ENCODE assay signal across 12 mouse cellular contexts in genomic region chr10:77118361-77118760, GRCm38 (mm10). TPM values are rescaled to one million over a fixed set of nuclear protein-coding genes. Genes with fewer than 3 reads are reported as not detected.
DNase-seq lines count a peak whose midpoint lies in the region; ATAC-seq and TF ChIP-seq lines count a peak whose summit lies in the region.
"Had no signal": no experiment of that assay in that cellular context is flagged by ENCODE, and none has a peak within 500 bp of the region (broad histone marks: within the 10 kb centered on the region; RNA-seq: fewer than 3 reads in every experiment).

No protein-coding gene starts in this region.

- no peaks in the 10 kb centered on the region for H3K36me3 ChIP-seq in liver, adult 2 months (ENCODE audit: control insufficient read depth, insufficient read depth, low read length)
- H3K36me3 ChIP-seq in kidney, postnatal 0 days (ENCODE audit: insufficient read depth, low read length): no peaks in the 10 kb centered on the region
- no peaks in the 10 kb centered on the region for H3K36me3 ChIP-seq in midbrain, embryonic 15.5 days (replicated peaks)
- H3K36me3 ChIP-seq in forebrain, embryonic 14.5 days (ENCODE audit: control insufficient read depth, insufficient read depth, low read length): no peaks in the 10 kb centered on the region
- H3K36me3 ChIP-seq: forebrain, embryonic 15.5 days; lung, embryonic 15.5 days had no signal

- no peak overlapping the region for H3K4me2 ChIP-seq in kidney, postnatal 0 days (ENCODE audit: low read length)
- H3K4me2 ChIP-seq in midbrain, embryonic 15.5 days: no peak overlapping the region
- H3K4me2 ChIP-seq in forebrain, embryonic 14.5 days (ENCODE audit: low read length): no peak overlapping the region
- H3K4me2 ChIP-seq: forebrain, embryonic 15.5 days; lung, embryonic 15.5 days had no signal

- 13% methylated on average over 1 of the region's 1 CpGs for WGBS in liver, adult 2 months
- 79% methylated on average over 1 of the region's 1 CpGs for WGBS in kidney, postnatal 0 days
- 85% methylated on average over 1 of the region's 1 CpGs for WGBS in midbrain, embryonic 15.5 days
- WGBS in forebrain, embryonic 14.5 days: 94% methylated on average over 1 of the region's 1 CpGs

- no peaks in the 10 kb centered on the region for H3K27me3 ChIP-seq in liver, adult 2 months (ENCODE audit: control insufficient read depth, insufficient read depth, low read length)
- no peaks in the 10 kb centered on the region for H3K27me3 ChIP-seq in kidney, postnatal 0 days (ENCODE audit: insufficient read depth, low read length)
- no peaks in the 10 kb centered on the region for H3K27me3 ChIP-seq in midbrain, embryonic 15.5 days (replicated peaks)
- no peaks in the 10 kb centered on the region for H3K27me3 ChIP-seq in forebrain, embryonic 14.5 days (replicated peaks; ENCODE audit: control insufficient read depth, insufficient read depth, low read length)
- H3K27me3 ChIP-seq: forebrain, embryonic 15.5 days; lung, embryonic 15.5 days had no signal

- TF ChIP-seq POLR2A in liver, adult 2 months (IDR thresholded peaks at IDR 0.05; ENCODE audit: extremely low read depth, insufficient read depth, low read length): no peak

- H3K9ac ChIP-seq in liver, adult 2 months (ENCODE audit: low read depth, low read length): no peak overlapping the region
- H3K9ac ChIP-seq in kidney, postnatal 0 days (ENCODE audit: low read depth, low read length): no peak overlapping the region
- H3K9ac ChIP-seq in midbrain, embryonic 15.5 days: no peak overlapping the region
- no peak overlapping the region for H3K9ac ChIP-seq in forebrain, embryonic 14.5 days (ENCODE audit: low read length)
- H3K9ac ChIP-seq: forebrain, embryonic 15.5 days; lung, embryonic 15.5 days had no signal

- 0 out of 2 replicates have a peak, but pooled peaks cover under 1% of the 10 kb centered on the region for H3K79me2 ChIP-seq in liver, adult 2 months (ENCODE audit: control insufficient read depth, insufficient read depth, low read length)

- peak overlapping the region; percentile 75 for H3K27ac ChIP-seq in liver, adult 2 months (replicated peaks; ENCODE audit: insufficient read depth, low read depth, low read length)
- H3K27ac ChIP-seq in kidney, postnatal 0 days: peak overlapping the region; percentile 63
- H3K27ac ChIP-seq in midbrain, embryonic 15.5 days: no peak overlapping the region
- no peak overlapping the region for H3K27ac ChIP-seq in forebrain, embryonic 14.5 days (ENCODE audit: low read depth, low read length)
- H3K27ac ChIP-seq: forebrain, embryonic 15.5 days; lung, embryonic 15.5 days had no signal

- ATAC-seq in kidney, postnatal 0 days (replicated peaks; ENCODE audit: low FRiP score, low read depth): no peak
- ATAC-seq in midbrain, embryonic 15.5 days (replicated peaks): no peak
- no peak for ATAC-seq in forebrain, embryonic 14.5 days
- ATAC-seq: forebrain, embryonic 15.5 days had no signal

- no peak overlapping the region for H3K4me3 ChIP-seq in liver, adult 2 months (ENCODE audit: insufficient read depth, low read depth, low read length)
- H3K4me3 ChIP-seq in kidney, postnatal 0 days (replicated peaks; ENCODE audit: low read depth, low read length): no peak overlapping the region
- no peak overlapping the region for H3K4me3 ChIP-seq in midbrain, embryonic 15.5 days
- H3K4me3 ChIP-seq in forebrain, embryonic 14.5 days (ENCODE audit: low read depth, low read length): no peak overlapping the region
- H3K4me3 ChIP-seq: erythroblast, embryonic 14.5 days; forebrain, embryonic 15.5 days; lung, embryonic 15.5 days had no signal

- H3K9me3 ChIP-seq in kidney, postnatal 0 days (replicated peaks; ENCODE audit: low read length): no peaks in the 10 kb centered on the region
- H3K9me3 ChIP-seq in midbrain, embryonic 15.5 days: no peaks in the 10 kb centered on the region
- H3K9me3 ChIP-seq in forebrain, embryonic 14.5 days (replicated peaks; ENCODE audit: control insufficient read depth, low read length): no peaks in the 10 kb centered on the region
- H3K9me3 ChIP-seq: forebrain, embryonic 15.5 days; lung, embryonic 15.5 days had no signal

- no peak for TF ChIP-seq CTCF in liver, adult 2 months (IDR thresholded peaks at IDR 0.05; ENCODE audit: low read depth, low read length)
- no peak for TF ChIP-seq CTCF in kidney, postnatal 0 days (IDR thresholded peaks at IDR 0.05; ENCODE audit: low read depth)

- H3K4me1 ChIP-seq in liver, adult 2 months (ENCODE audit: control insufficient read depth, insufficient read depth, low read length): peaks cover 40% of the 10 kb centered on the region
- peaks cover 42% of the 10 kb centered on the region for H3K4me1 ChIP-seq in kidney, postnatal 0 days (replicated peaks; ENCODE audit: insufficient read depth, low read length)
- H3K4me1 ChIP-seq in midbrain, embryonic 15.5 days: peaks cover 4% of the 10 kb centered on the region; the same call in 1 of the 2 replicates
- H3K4me1 ChIP-seq in forebrain, embryonic 14.5 days (ENCODE audit: control insufficient read depth, insufficient read depth, low read length): no peaks in the 10 kb centered on the region

- DNase-seq in adrenal gland, postnatal 14 days: peak; percentile 48
- no peak for DNase-seq in adrenal gland, adult 8-10 months
- peak; percentile 99 for DNase-seq in liver, adult 2 months (ENCODE audit: extremely low read depth, low read depth, low spot score)
- no peak for DNase-seq in liver
- peak; percentile 49 for DNase-seq in MN1 (ENCODE audit: low spot score)
- DNase-seq in kidney, postnatal 0 days (ENCODE audit: low spot score): no peak
- DNase-seq in forebrain, embryonic 14.5 days (ENCODE audit: low spot score): no peak

RNA-seq across cellular contexts. Expression of gene Col18a1, which starts 48.0 kb away (rescaled TPM):
- 42.3 and 103 TPM in 2 replicates for total RNA-seq in adrenal gland, postnatal 14 days (2021)
- total RNA-seq in adrenal gland, adult 8-10 months (2022): 10 to 100 TPM; 41.9 to 49.0 (median 48.0) TPM
- 260 and 348 TPM in 2 replicates for total RNA-seq in liver, adult 2 months (2014; rRNA removed)
- polyA plus RNA-seq in liver, adult 2 months (2012; rRNA removed): 452 and 472 TPM in 2 replicates
- polyA plus RNA-seq in kidney, postnatal 0 days (2015; fragmentation: Nextera tagmentation; extraction: Ambion mirVana): 178 and 197 TPM in 2 replicates
- 33.6 and 35.8 TPM in 2 replicates for polyA plus RNA-seq in midbrain, embryonic 15.5 days (2015; fragmentation: Nextera tagmentation; extraction: Ambion mirVana)
- 21.3 and 24.1 TPM in 2 replicates for polyA plus RNA-seq in forebrain, embryonic 14.5 days (2014; fragmentation: Nextera tagmentation; extraction: Ambion mirVana)
- total RNA-seq: megakaryocyte-erythroid progenitor cell, adult 5-6 weeks had no signal

Comparison
In these comparisons a context has a peak if more than half of its experiments do, and no peak if none do; other contexts are left out.
1. DNase-seq: peak in adrenal gland, postnatal 14 days (single experiment), liver, adult 2 months (single experiment) and MN1 (single experiment); none in adrenal gland, adult 8-10 months (single experiment), liver (single experiment), kidney, postnatal 0 days (single experiment) and forebrain, embryonic 14.5 days (single experiment).
2. H3K27ac ChIP-seq: peak in liver, adult 2 months (single experiment) and kidney, postnatal 0 days (single experiment); none in midbrain, embryonic 15.5 days (single experiment) and forebrain, embryonic 14.5 days (single experiment).